Mouse (Mus musculus): Measurements from ENCODE around the gene Capzb.

The Capzb gene

DNA sequence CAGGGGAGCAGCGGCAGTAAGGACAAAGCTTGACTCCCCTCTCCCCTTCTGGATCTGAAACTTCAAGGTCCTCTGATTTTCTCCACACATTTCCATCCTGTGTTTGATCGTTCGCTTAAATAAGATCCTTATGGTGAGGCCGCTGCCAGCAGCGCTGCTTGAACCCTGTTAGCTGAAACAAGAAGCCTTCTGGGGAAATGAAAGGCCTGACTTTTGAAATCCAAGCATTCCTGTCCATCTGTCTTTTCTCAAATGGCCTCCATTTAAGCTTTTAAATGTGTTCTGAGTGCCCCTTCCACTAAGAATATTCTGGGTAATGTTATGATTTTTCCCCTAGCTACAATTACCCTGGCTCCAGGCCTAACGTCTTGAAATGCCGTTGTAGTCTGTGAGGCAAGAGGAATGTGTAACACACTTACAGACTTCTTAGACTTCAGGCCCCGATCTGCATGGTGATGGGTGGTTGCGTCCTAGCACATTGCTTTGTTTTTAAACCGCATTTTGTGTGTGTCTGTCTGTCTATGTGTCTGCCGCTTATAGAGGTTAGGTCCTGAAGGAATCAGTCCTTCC lies 66.7 kb downstream of the Capzb start:
- no peaks in the 10 kb centered on the region for H3K9me3 ChIP-seq (ENCODE audit: low read length)
- peaks cover 100% of the 10 kb centered on the region for H3K36me3 ChIP-seq (ENCODE audit: insufficient read depth, low read length)
- H3K4me3 ChIP-seq (replicated peaks; ENCODE audit: low read length), result no peak overlapping the region
- H3K27me3 ChIP-seq (ENCODE audit: insufficient read depth, low read length), result no peaks in the 10 kb centered on the region
- peaks cover 48% of the 10 kb centered on the region for H3K4me1 ChIP-seq (replicated peaks; ENCODE audit: low read depth, low read length)
- TF ChIP-seq CTCF (conservative IDR thresholded peaks at IDR 0.05; ENCODE audit: low read length), result no peak
- no peak for TF ChIP-seq NANOG (IDR thresholded peaks at IDR 0.05; ENCODE audit: borderline replicate concordance, low read length)
- no peak for TF ChIP-seq POU5F1 (IDR thresholded peaks at IDR 0.05; ENCODE audit: borderline replicate concordance, low read length)

DNA sequence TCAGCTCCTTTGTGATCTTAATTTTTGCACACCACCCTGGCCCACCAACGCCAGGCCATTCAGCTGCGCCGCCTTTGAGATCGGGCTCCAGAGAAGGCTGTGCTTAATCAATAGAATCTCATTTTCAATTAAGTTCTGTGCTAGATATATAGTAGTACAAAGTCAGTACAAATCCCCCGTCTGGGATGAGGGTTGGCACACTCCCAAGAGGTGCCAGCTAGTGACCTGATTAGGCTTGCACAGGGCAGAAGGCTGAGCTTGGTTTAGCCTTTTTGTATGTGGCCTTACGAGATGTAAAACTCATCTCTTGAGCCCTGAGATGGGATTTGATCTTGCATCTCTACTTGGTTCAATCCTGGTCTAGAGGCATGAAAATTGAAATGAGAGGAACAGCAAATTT lies 70.3 kb downstream of the Capzb start:
- no peak overlapping the region for H3K4me3 ChIP-seq (replicated peaks; ENCODE audit: low read length)
- H3K27me3 ChIP-seq (ENCODE audit: insufficient read depth, low read length), result no peaks in the 10 kb centered on the region
- no peaks in the 10 kb centered on the region for H3K9me3 ChIP-seq (ENCODE audit: low read length)
- TF ChIP-seq CTCF (conservative IDR thresholded peaks at IDR 0.05; ENCODE audit: low read length), result no peak
- no peak for TF ChIP-seq POU5F1 (IDR thresholded peaks at IDR 0.05; ENCODE audit: borderline replicate concordance, low read length)
- TF ChIP-seq NANOG (IDR thresholded peaks at IDR 0.05; ENCODE audit: borderline replicate concordance, low read length), result no peak
- peaks cover 100% of the 10 kb centered on the region for H3K36me3 ChIP-seq (ENCODE audit: insufficient read depth, low read length)
- H3K4me1 ChIP-seq (replicated peaks; ENCODE audit: low read depth, low read length), result peaks cover 33% of the 10 kb centered on the region

DNA sequence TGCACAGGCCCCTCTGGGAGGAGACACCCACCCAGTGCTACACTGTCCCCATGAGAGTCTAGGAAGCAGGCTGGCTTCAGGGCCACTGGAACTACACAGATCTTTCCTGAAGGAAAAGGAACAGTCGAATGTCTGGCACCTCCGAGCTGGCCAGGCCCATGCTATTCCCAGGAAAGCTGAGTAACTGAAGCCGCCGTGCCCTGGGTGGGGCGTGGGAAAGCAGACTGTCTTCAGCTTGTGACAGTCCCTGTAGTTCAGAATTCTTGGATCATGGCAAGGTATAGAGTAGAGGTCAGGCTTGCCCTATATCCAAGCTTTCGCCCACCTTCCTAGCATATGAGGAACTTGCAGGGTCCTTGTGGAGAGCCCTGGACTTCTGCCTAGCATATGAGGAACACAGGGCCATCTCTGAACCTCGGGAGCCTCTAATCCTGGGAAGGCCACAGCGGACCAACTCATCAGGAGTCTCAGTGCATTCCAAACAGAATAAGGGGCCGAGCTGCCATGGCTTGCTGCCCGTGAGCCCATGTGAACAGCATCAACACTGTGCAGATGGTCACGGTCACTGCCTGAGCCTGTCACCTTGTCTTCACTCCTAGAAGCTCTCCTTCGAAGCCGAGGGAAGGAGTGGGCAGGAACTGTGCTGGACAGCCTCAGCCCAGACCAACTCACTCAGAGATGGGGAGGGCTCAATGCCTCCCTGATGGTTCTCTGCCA lies 73.2 kb downstream of the Capzb start:
- Histone ChIP-seq H3K36me3 (ENCODE audit: insufficient read depth, low read length) (peaks cover 98% of the 10 kb centered on the region), H3K4me1 (replicated peaks; ENCODE audit: low read depth, low read length) (peaks cover 34% of the 10 kb centered on the region), H3K27me3 (ENCODE audit: insufficient read depth, low read length) (no peaks in the 10 kb centered on the region), H3K9me3 (ENCODE audit: low read length) (no peaks in the 10 kb centered on the region), H3K4me3 (replicated peaks; ENCODE audit: low read length) (no peak overlapping the region)
- no peak for TF ChIP-seq NANOG (IDR thresholded peaks at IDR 0.05; ENCODE audit: borderline replicate concordance, low read length)
- TF ChIP-seq CTCF (conservative IDR thresholded peaks at IDR 0.05; ENCODE audit: low read length), result no peak
- TF ChIP-seq POU5F1 (IDR thresholded peaks at IDR 0.05; ENCODE audit: borderline replicate concordance, low read length), result no peak

DNA sequence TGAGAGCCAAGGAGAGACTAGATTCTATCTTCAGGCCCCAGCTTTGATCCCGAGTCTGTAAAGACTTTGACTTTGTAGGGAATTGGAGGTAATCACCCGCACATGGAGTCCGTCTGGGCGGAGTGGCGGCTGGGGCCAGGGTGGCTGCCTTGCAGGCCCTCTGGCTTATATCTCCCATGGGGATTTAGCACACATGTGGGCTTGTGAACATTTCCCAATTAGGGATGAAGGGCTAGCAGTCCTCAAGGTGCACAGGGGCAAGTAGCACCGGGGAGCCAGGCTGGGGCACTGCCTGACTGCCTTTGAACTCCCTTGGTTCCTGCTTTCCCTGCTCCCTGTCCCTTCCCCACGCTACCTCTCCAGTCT lies 73.8 kb downstream of the Capzb start:
- TF ChIP-seq POU5F1 (IDR thresholded peaks at IDR 0.05; ENCODE audit: borderline replicate concordance, low read length), result no peak
- TF ChIP-seq CTCF (conservative IDR thresholded peaks at IDR 0.05; ENCODE audit: low read length), result no peak
- TF ChIP-seq NANOG (IDR thresholded peaks at IDR 0.05; ENCODE audit: borderline replicate concordance, low read length), result no peak
- Histone ChIP-seq H3K4me1 (replicated peaks; ENCODE audit: low read depth, low read length) (peaks cover 34% of the 10 kb centered on the region), H3K4me3 (replicated peaks; ENCODE audit: low read length) (no peak overlapping the region), H3K27me3 (ENCODE audit: insufficient read depth, low read length) (no peaks in the 10 kb centered on the region), H3K9me3 (ENCODE audit: low read length) (no peaks in the 10 kb centered on the region), H3K36me3 (ENCODE audit: insufficient read depth, low read length) (peaks cover 98% of the 10 kb centered on the region)

DNA sequence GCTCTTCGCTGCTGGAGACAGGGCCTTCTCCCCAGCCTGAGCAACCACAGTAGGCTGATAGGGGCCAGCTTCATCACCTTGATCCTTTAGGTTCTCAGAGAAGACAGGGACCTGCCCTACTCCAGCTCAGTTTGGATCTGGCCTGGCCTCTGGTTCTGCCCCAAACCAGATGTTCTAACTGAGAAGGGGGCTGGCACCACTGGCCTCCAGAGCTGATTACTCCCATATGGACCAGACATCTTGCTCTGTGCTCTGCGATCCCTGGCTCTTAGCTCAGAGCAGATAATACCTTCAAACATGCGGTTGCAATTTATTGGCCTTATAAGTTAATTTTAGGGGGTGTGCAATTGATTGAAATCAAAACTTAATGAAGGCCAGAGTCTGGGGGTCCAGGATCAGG lies 74.6 kb downstream of the Capzb start:
- peaks cover 98% of the 10 kb centered on the region for H3K36me3 ChIP-seq (ENCODE audit: insufficient read depth, low read length)
- TF ChIP-seq POU5F1 (IDR thresholded peaks at IDR 0.05; ENCODE audit: borderline replicate concordance, low read length), result no peak
- TF ChIP-seq CTCF (conservative IDR thresholded peaks at IDR 0.05; ENCODE audit: low read length), result no peak
- TF ChIP-seq NANOG (IDR thresholded peaks at IDR 0.05; ENCODE audit: borderline replicate concordance, low read length), result no peak
- H3K4me3 ChIP-seq (replicated peaks; ENCODE audit: low read length), result no peak overlapping the region
- peaks cover 34% of the 10 kb centered on the region for H3K4me1 ChIP-seq (replicated peaks; ENCODE audit: low read depth, low read length)
- no peaks in the 10 kb centered on the region for H3K9me3 ChIP-seq (ENCODE audit: low read length)
- no peaks in the 10 kb centered on the region for H3K27me3 ChIP-seq (ENCODE audit: insufficient read depth, low read length)

DNA sequence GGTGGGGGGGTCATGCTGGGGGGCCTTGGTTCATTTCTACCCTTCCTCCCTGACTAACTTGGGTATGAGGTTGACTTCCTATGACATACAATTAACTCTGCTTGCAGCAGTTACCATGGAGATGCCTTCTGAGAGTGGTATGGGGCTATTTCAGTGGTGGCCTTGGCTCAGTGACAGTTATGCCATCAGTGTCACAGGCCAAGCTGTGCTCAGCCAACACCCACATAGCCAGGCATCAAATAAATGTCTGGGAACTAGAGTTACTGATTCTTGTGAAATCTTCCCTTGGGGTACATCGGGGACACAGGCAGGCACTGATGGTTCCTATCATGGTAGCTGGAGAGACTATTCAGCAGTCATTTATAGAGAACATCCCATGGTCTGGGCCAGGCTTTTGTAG lies 75.5 kb downstream of the Capzb start:
- TF ChIP-seq NANOG (IDR thresholded peaks at IDR 0.05; ENCODE audit: borderline replicate concordance, low read length) (no peak), CTCF (conservative IDR thresholded peaks at IDR 0.05; ENCODE audit: low read length) (no peak), POU5F1 (IDR thresholded peaks at IDR 0.05; ENCODE audit: borderline replicate concordance, low read length) (no peak)
- Histone ChIP-seq H3K36me3 (ENCODE audit: insufficient read depth, low read length) (peaks cover 98% of the 10 kb centered on the region), H3K9me3 (ENCODE audit: low read length) (no peaks in the 10 kb centered on the region), H3K4me3 (replicated peaks; ENCODE audit: low read length) (no peak overlapping the region), H3K4me1 (replicated peaks; ENCODE audit: low read depth, low read length) (peaks cover 34% of the 10 kb centered on the region), H3K27me3 (ENCODE audit: insufficient read depth, low read length) (no peaks in the 10 kb centered on the region)

DNA sequence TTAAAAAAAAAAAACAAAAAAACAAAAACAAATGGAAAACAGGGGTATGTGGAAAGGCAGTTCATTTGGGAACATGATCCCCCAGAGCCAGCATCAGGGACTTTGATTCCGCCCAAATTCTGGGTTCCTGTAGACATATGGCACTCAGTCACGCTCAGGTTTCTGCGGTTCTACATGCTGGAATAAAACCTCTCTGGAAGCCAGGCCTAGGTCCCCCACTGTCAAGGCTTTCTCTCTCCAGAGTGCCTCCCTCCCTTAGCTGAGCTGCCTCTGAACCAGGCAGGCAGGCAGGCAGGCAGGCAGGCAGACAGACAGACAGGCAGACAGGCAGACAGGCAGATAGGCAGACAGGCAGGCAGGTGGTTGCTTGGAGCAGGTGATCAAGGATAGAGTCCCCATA lies 77.5 kb downstream of the Capzb start:
- Histone ChIP-seq H3K9me3 (ENCODE audit: low read length) (no peaks in the 10 kb centered on the region), H3K27me3 (ENCODE audit: insufficient read depth, low read length) (no peaks in the 10 kb centered on the region), H3K4me1 (replicated peaks; ENCODE audit: low read depth, low read length) (peaks cover 32% of the 10 kb centered on the region), H3K36me3 (ENCODE audit: insufficient read depth, low read length) (peaks cover 98% of the 10 kb centered on the region), H3K4me3 (replicated peaks; ENCODE audit: low read length) (no peak overlapping the region)
- TF ChIP-seq NANOG (IDR thresholded peaks at IDR 0.05; ENCODE audit: borderline replicate concordance, low read length), result no peak
- TF ChIP-seq CTCF (conservative IDR thresholded peaks at IDR 0.05; ENCODE audit: low read length), result no peak

DNA sequence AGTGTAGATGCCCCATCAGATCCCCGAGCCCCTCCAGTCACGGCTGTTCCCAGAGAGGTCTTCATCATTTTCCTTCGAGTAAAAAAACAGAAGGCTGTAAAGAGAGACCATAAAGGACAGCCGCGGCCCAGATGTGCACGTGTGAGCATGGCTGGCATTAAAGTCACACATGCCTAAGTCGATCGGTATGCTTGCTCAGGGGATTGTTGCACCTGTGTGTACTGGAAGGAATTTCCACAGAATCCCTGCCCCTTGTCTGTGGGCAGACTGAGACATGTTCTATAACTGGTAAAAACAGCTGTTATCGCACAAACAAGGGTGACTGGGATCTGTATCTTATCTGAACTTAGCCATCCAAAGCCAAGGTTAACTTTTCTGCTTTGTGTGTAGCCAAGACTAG lies 78.9 kb downstream of the Capzb start:
- Histone ChIP-seq H3K36me3 (ENCODE audit: insufficient read depth, low read length) (peaks cover 98% of the 10 kb centered on the region), H3K9me3 (ENCODE audit: low read length) (no peaks in the 10 kb centered on the region), H3K4me1 (replicated peaks; ENCODE audit: low read depth, low read length) (peaks cover 19% of the 10 kb centered on the region), H3K27me3 (ENCODE audit: insufficient read depth, low read length) (no peaks in the 10 kb centered on the region), H3K4me3 (replicated peaks; ENCODE audit: low read length) (no peak overlapping the region)
- TF ChIP-seq CTCF (conservative IDR thresholded peaks at IDR 0.05; ENCODE audit: low read length) (no peak), NANOG (IDR thresholded peaks at IDR 0.05; ENCODE audit: borderline replicate concordance, low read length) (no peak), POU5F1 (IDR thresholded peaks at IDR 0.05; ENCODE audit: borderline replicate concordance, low read length) (no peak)
